Mouse (Mus musculus) kidney, embryonic 14.5 days (tissue): ENCODE measurements around the gene Slc52a3. TPM values are rescaled to one million over a fixed set of nuclear protein-coding genes. Genes with fewer than 3 reads are reported as not detected.
"Not testable (repeated sequence)": the region's sequence is repeated elsewhere in the genome, so short reads cannot be mapped to it uniquely, and the experiment has no call there.

Source experiments
- ATAC-seq: fragments of 200-750 bp; cut with Nextera tagmentation; 2 replicates; pipeline ENCODE4 v1.8.0; 2017; ENCODE audit warnings: moderate number of reproducible peaks, mild to moderate bottlenecking, moderate TSS enrichment, moderate library complexity; ENCODE audit not compliant: low FRiP score, low TSS enrichment
- H3K27ac ChIP-seq: fragments of 300-500 bp; sonication (generic); 2 replicates; pipeline ENCODE4 v1.5.1; 2014; ENCODE audit warnings: low read depth, mild to moderate bottlenecking, low read length, moderate library complexity, mixed read lengths
- H3K27me3 ChIP-seq: fragments of 300-500 bp; sonication (generic); 2 replicates; pipeline ENCODE4 v1.6.1; 2014; ENCODE audit warnings: mild to moderate bottlenecking, low read length; ENCODE audit not compliant: control insufficient read depth, insufficient read depth
- H3K36me3 ChIP-seq: fragments of 300-500 bp; sonication (generic); 2 replicates; pipeline ENCODE4 v1.6.1; 2014; ENCODE audit warnings: low read length, mixed read lengths; ENCODE audit not compliant: control insufficient read depth, insufficient read depth
- H3K4me1 ChIP-seq: fragments of 300-500 bp; sonication (generic); 2 replicates; pipeline ENCODE4 v1.6.1; 2014; ENCODE audit warnings: low read length, mixed read lengths; ENCODE audit not compliant: control insufficient read depth, insufficient read depth
- H3K4me2 ChIP-seq: fragments of 300-500 bp; sonication (generic); replicated peaks from 2 replicates; pipeline ENCODE4 v1.6.1; 2014; ENCODE audit warnings: low read depth, mild to moderate bottlenecking, low read length
- H3K4me3 ChIP-seq: fragments of 300-500 bp; sonication (generic); 2 replicates; pipeline ENCODE4 v1.5.1; 2014; ENCODE audit warnings: mild to moderate bottlenecking, low read length
- H3K9ac ChIP-seq: fragments of 300-500 bp; sonication (generic); 2 replicates; pipeline ENCODE4 v1.6.1; 2014; ENCODE audit warnings: low read depth, mild to moderate bottlenecking, low read length, moderate library complexity
- H3K9me3 ChIP-seq: fragments of 300-500 bp; sonication (generic); 2 replicates; pipeline ENCODE4 v1.6.1; 2016; ENCODE audit warnings: low read length; ENCODE audit not compliant: control insufficient read depth
- WGBS: fragments of 180-500 bp; shearing (Covaris S2); extraction: QIAGEN DNeasy Blood & Tissue Kit; methylation state at CpG from one replicate; pipeline ENCODE4 v1.1.7; 2014; 5-methylcytosine and 5-hydroxymethylcytosine counted together
- polyA plus RNA-seq: library from polyadenylated mRNA; unstranded; fragments of >200 nt; fragmentation: Nextera tagmentation; extraction: Ambion mirVana; gene quantifications from 2 replicates; pipeline ENCODE4 v1.2.1, GENCODE M21; 2014

Slc52a3 gene
- polyA plus RNA-seq, 1 experiment from 2014 or later: 6.8 TPM

- no peak overlapping the region for H3K27ac ChIP-seq
- no peak overlapping the region for H3K4me2 ChIP-seq
- WGBS: 78% methylated on average over 2 of the region's 2 CpGs
- no peak for ATAC-seq
- H3K27me3 ChIP-seq: no peaks in the 10 kb centered on the region
- 0 out of 2 replicates have a peak, but pooled peaks cover 4% of the 10 kb centered on the region for H3K4me1 ChIP-seq
- H3K36me3 ChIP-seq: no peaks in the 10 kb centered on the region
- H3K4me3 ChIP-seq: no peak overlapping the region
- no peak overlapping the region for H3K9ac ChIP-seq
- H3K9me3 ChIP-seq: no peaks in the 10 kb centered on the region
Measured at GRCm38 (mm10) chr2:151988978-151989377, 7.3 kb upstream of the Slc52a3 start.

DNA sequence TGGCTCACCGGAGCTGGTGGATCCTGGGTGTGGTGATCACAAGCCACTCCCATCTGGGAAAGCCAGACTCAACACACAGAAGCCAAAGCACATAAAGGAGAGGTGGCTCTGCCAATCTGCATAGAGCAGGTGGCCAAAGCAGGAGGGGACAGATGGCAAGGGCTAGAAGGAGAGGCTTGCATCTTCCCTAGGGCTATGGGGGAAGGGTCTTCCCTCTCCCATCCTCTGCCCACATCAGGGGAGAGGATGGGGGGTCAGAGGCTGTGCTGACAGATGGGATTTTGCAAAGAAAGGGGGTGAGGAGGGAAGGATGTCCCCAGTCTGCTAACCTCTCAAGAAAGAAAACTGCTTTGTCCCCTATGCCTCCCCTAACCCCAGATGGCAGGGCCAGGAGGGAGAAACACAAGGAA, 5.3 kb upstream of the Slc52a3 start:
- no peak overlapping the region for H3K4me2 ChIP-seq
- H3K36me3 ChIP-seq: no peaks in the 10 kb centered on the region
- no peaks in the 10 kb centered on the region for H3K9me3 ChIP-seq
- H3K4me1 ChIP-seq: 0 out of 2 replicates have a peak, but pooled peaks cover 8% of the 10 kb centered on the region
- no peak overlapping the region for H3K27ac ChIP-seq
- 27% methylated on average over 1 of the region's 1 CpGs for WGBS
- no peak overlapping the region for H3K4me3 ChIP-seq
- H3K27me3 ChIP-seq: peaks cover 11% of the 10 kb centered on the region
- no peak overlapping the region for H3K9ac ChIP-seq
- no peak for ATAC-seq

- Histone ChIP-seq H3K27ac (no peak overlapping the region), H3K4me1 (0 out of 2 replicates have a peak, but pooled peaks cover 8% of the 10 kb centered on the region), H3K9me3 (no peaks in the 10 kb centered on the region), H3K36me3 (no peaks in the 10 kb centered on the region), H3K4me2 (no peak overlapping the region), H3K27me3 (peaks cover 16% of the 10 kb centered on the region), H3K4me3 (no peak overlapping the region), H3K9ac (no peak overlapping the region)
- no peak for ATAC-seq
- 21% methylated on average over 5 of the region's 5 CpGs for WGBS
Measured at GRCm38 (mm10) chr2:151991446-151991845, 4.9 kb upstream of the Slc52a3 start.

- peak overlapping the region; percentile 31 for H3K4me2 ChIP-seq
- peaks cover 15% of the 10 kb centered on the region; the same call in 1 of the 2 replicates for H3K4me1 ChIP-seq
- 7% methylated on average over 22 of the region's 22 CpGs for WGBS
- peak; percentile 32; the same call in 1 of the 2 replicates for ATAC-seq
- no peak overlapping the region for H3K27ac ChIP-seq
- H3K36me3 ChIP-seq: no peaks in the 10 kb centered on the region
- H3K27me3 ChIP-seq: peaks cover 27% of the 10 kb centered on the region
- H3K9me3 ChIP-seq: no peaks in the 10 kb centered on the region
- H3K4me3 ChIP-seq: peak overlapping the region; percentile 10; the same call in 1 of the 2 replicates
- no peak overlapping the region for H3K9ac ChIP-seq
Measured at GRCm38 (mm10) chr2:151994350-151995122, 1.8 kb upstream of the Slc52a3 start.

DNA sequence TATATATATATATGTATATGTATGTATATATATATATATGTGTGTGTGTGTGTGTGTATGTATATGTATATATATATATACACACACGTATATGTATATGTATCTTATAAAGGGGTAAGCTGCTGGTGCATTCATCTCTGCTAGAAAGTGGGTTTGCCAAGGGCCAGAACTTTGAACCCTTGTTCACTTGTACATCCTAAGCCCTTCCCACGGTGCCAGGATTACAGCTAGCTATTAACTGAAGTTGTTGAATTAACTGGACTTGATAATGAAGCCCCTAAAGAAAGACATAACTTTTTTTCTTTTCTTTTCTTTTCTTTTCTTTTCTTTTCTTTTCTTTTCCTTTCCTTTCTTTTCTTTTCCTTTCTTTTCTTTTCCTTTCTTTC, 872 bp downstream of the Slc52a3 start:
- H3K4me1 ChIP-seq: peaks cover 21% of the 10 kb centered on the region
- WGBS: 64% methylated on average over 2 of the region's 2 CpGs

DNA sequence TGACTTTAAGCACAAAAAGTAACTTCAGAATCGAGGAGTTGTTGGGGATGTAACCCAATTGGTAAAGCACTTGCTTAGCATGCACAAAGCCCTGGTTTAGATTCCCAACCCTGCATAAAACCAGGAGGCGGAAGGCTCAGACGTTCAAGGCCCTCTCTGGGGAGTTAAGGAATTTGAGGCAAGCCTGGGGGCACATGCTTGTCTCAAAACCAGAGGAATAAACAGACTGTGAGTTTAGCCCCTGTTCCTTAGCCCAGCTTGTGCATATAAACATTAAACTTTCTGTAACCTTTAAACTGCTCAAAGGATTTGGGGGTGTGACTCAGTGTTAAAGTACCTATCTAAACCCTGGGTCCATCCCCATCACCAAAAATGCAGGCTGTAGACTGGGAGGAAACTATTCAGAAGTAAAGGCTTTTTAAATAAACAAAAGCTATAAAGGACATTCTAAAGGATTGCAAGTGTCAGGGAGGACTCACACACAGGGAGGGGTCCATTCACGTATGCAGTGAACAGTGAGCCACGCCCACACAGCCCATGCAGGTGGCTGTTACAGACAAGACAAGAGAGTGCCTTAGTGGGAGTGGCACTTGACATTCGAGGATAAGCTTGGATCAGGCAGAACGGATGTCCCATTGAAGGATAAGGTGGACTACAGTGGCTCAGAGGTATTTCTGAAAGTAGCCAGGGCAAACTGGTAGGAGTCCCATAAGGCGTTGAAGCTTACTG, 1.6 kb downstream of the Slc52a3 start:
- peaks cover 36% of the 10 kb centered on the region for H3K27me3 ChIP-seq
- no peak for ATAC-seq

More for the DNA sequence above, 872 bp downstream of the Slc52a3 start:
- 0 out of 2 replicates have a peak overlapping the region, but pooled peaks have one; percentile 11 for H3K4me2 ChIP-seq
- not testable (repeated sequence) for H3K27ac ChIP-seq, H3K9me3 ChIP-seq, H3K4me3 ChIP-seq, ATAC-seq, H3K9ac ChIP-seq, H3K36me3 ChIP-seq
- H3K27me3 ChIP-seq: peaks cover 36% of the 10 kb centered on the region

DNA sequence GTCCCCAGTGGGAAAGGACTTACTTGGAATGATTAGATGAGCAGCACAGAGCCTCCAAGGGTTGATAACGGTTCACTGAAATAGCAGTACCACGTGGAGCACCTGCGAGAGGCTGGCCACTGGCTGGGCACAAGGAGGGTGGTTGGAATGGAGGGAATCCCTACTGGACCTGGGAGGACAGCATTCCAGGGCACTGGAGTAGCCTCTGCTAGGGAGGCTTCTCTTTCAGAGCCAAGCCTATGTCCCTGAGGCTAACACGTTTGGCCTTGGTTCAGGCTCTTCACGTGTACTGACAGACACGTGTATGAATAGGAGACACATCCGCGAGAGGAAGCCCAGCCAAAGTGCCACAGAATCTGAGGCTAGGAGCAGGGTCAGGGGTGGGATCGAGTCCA, 2.2 kb downstream of the Slc52a3 start:
- H3K27ac ChIP-seq: no peak overlapping the region
- H3K4me1 ChIP-seq: peaks cover 21% of the 10 kb centered on the region
- peaks cover 36% of the 10 kb centered on the region for H3K27me3 ChIP-seq
- no peak overlapping the region for H3K4me3 ChIP-seq
- no peak overlapping the region for H3K9ac ChIP-seq
- no peaks in the 10 kb centered on the region for H3K36me3 ChIP-seq
- 67% methylated on average over 9 of the region's 9 CpGs for WGBS
- no peak for ATAC-seq
- no peaks in the 10 kb centered on the region for H3K9me3 ChIP-seq
- no peak overlapping the region for H3K4me2 ChIP-seq

More for the DNA sequence above, 1.6 kb downstream of the Slc52a3 start:
- Histone ChIP-seq H3K4me1 (peaks cover 21% of the 10 kb centered on the region), H3K9ac (no peak overlapping the region), H3K4me2 (no peak overlapping the region), H3K9me3 (no peaks in the 10 kb centered on the region), H3K36me3 (no peaks in the 10 kb centered on the region), H3K4me3 (no peak overlapping the region), H3K27ac (no peak overlapping the region)
- 45% methylated on average over 8 of the region's 8 CpGs for WGBS

DNA sequence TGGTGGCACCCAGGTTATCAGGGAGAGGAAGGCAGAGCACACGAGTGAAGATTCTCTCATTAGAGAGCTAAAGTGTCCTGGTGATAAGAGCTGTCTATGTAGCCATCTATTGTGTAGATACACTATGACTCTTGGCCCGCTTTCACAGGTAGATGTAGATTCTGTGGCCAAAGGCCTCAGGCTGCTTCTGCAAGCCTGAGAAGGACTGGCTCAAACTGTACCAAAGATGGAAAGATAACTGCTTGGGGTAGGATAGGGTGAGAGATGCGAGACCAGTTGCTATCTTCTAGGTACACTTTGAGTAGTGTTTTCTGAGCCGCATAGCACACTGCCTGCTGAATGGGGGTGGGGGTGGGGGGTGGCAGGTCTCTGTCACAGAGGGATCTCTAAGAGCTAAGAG, 2.6 kb downstream of the Slc52a3 start:
- 69% methylated on average over 4 of the region's 4 CpGs for WGBS
- Histone ChIP-seq H3K4me2 (no peak overlapping the region), H3K36me3 (no peaks in the 10 kb centered on the region), H3K9me3 (no peaks in the 10 kb centered on the region), H3K4me3 (no peak overlapping the region), H3K9ac (no peak overlapping the region), H3K4me1 (peaks cover 21% of the 10 kb centered on the region), H3K27ac (no peak overlapping the region), H3K27me3 (peaks cover 36% of the 10 kb centered on the region)
- ATAC-seq: no peak
